Mouse (Mus musculus) brain, embryonic 14.5 days (tissue): ENCODE results near the gene Dap. TPM values are rescaled to one million over a fixed set of nuclear protein-coding genes. Genes with fewer than 3 reads are reported as not detected.

Experiments used
- DNase-seq: peaks from one replicate; pipeline ENCODE4 v3.0.0-alpha.2; 2011; ENCODE audit warnings: low read depth
- CTCF ChIP-seq: fragments of 200-500 bp; IDR thresholded peaks from 2 replicates; pipeline ENCODE4 v1.5.1; 2012; ENCODE audit warnings: inconsistent platforms, mild to moderate bottlenecking, moderate library complexity, borderline replicate concordance; ENCODE audit not compliant: insufficient read depth, insufficient read length; ENCODE audit errors: extremely low read depth
- POLR2A ChIP-seq: fragments of 200-500 bp; IDR thresholded peaks from 2 replicates; pipeline ENCODE4 v1.6.1; 2012; ENCODE audit warnings: mild to moderate bottlenecking, inconsistent platforms, borderline replicate concordance; ENCODE audit not compliant: poor library complexity, insufficient read depth, insufficient read length, severe bottlenecking; ENCODE audit errors: extremely low read depth
- polyA plus RNA-seq: library from polyadenylated mRNA; depleted of rRNA; stranded (reverse); fragments of >200 nt; gene quantifications from 2 replicates; pipeline ENCODE4 v1.2.3, GENCODE M21; 2012; rRNA removed

The Dap gene
- polyA plus RNA-seq, 1 experiment = 24.4 TPM

GRCm38 (mm10) chr15:31320598-31321377 is 96.7 kb downstream of the Dap start:
- peak; percentile 69 for DNase-seq
- TF ChIP-seq POLR2A = no peak
- TF ChIP-seq CTCF = peak; percentile 17; the same call in 1 of the 2 replicates

GRCm38 (mm10) chr15:31323684-31324083 is 99.6 kb downstream of the Dap start:
- DNase-seq = no peak

More at GRCm38 (mm10) chr15:31323684-31324083, 99.6 kb downstream of the Dap start:
- TF ChIP-seq CTCF (peak; percentile 35; the same call in 1 of the 2 replicates), POLR2A (no peak)

Other genes starting within 250 kb of the Dap start
- 0.42 and 0.66 TPM in 2 replicates for gene Ankrd33b, start 143.4 kb downstream of the Dap start, polyA plus RNA-seq
- gene Ropn1l, start 229.4 kb downstream of the Dap start, polyA plus RNA-seq = 1.2 and 1.5 TPM in 2 replicates